14 mouse cellular contexts compared by ENCODE assay signal in the genomic region with DNA sequence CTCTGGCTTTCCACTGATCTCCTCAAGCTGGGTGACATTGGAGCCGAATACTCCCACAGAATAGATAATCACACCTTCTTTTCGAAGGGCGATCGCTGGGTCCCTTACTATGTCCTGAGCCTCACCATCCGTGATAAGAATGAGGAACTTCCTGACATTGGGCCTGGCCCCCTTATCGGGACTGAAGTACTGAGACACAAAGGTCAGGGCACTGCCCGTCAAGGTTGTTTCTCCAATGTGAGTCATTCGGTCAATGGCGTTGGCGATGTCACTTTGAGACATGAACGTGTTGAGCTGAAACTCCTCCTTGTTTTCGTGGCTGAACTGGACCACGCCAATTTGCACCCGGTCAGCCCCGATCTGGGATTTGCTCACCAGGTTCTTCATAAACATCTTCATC. TPM values are rescaled to one million over a fixed set of nuclear protein-coding genes. Genes with fewer than 3 reads are reported as not detected.
"Had no signal": no experiment of that assay in that cellular context is flagged by ENCODE, and none has a peak within 500 bp of the region (broad histone marks: within the 10 kb centered on the region; RNA-seq: fewer than 3 reads in every experiment).

No protein-coding gene starts in this region.

- DNase-seq: gastrocnemius, adult 2 months; gastrocnemius, postnatal 10 days; gastrocnemius, postnatal 25 days; heart, postnatal 10 days; heart, postnatal 4 days; kidney, adult 18-20 months; kidney, adult 8-10 months; kidney, postnatal 10 days; kidney, postnatal 25 days; kidney, postnatal 4 days; liver; liver, embryonic 13.5 days; liver, postnatal 0 days had no signal

RNA-seq across cellular contexts. Expression of a gene that starts 47.3 kb away (rescaled TPM):
- total RNA-seq: granulocyte monocyte progenitor cell, adult 5-6 weeks had no signal
